Mouse (Mus musculus): ENCODE data around the gene Flg. TPM values are rescaled to one million over a fixed set of nuclear protein-coding genes. Genes with fewer than 3 reads are reported as not detected.

Gene Flg
- total and polyA plus RNA-seq, 2 experiments from 2014 or later, result not detected

DNA sequence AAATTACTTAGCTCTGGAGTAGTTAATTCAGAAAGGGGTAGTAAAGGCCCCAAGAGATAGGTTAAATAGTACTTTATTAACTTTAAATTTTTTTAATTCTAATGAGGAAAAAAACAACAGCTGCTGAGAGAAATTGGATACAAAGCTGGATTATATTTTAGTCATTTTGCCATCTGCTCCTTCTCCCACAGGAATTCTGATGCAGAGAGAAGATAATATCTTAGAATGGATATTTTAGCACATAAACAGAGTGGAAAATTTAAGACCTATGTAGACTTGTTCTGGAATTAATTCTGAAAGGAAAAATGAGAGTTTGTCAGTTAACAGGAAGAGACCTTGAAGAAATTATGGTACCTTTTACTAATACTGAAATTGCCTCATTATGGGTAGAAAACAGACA lies 64.4 kb downstream of the Flg start:
- H3K4me3 ChIP-seq (ENCODE audit: low read depth, low read length), result no peak overlapping the region
- no peak overlapping the region for H3K27ac ChIP-seq (ENCODE audit: low read depth, low read length)
- H3K9me3 ChIP-seq (ENCODE audit: low read length), result no peaks in the 10 kb centered on the region
- no peak for DNase-seq
- H3K4me1 ChIP-seq (ENCODE audit: insufficient read depth), result no peaks in the 10 kb centered on the region
- no peak overlapping the region for H3K9ac ChIP-seq
- no peak for TF ChIP-seq CTCF (IDR thresholded peaks at IDR 0.05; ENCODE audit: low read depth)
- no peak overlapping the region for H3K4me2 ChIP-seq (ENCODE audit: low read depth)
- H3K36me3 ChIP-seq (ENCODE audit: insufficient read depth), result no peaks in the 10 kb centered on the region
- no peak for ATAC-seq
- H3K27me3 ChIP-seq (ENCODE audit: insufficient read depth, low read length), result no peaks in the 10 kb centered on the region

DNA sequence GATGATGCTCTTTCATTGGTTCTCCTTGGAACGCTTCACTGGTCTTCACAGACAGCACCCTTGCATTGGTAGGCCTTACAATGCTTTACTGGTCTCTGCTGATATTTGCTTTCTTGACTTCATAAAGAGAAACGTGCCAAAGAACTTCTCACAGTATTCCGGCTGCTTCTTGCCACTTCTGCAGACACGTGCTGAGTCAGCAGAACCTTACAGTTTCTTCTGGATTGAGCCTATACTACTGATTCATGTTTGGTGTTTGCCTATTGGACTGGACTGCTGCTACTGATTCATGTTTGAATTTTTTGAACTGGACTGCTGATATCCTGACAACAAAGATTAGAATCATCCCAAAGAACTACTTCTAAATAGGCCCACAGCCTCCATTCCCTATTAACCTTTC lies 66.7 kb downstream of the Flg start:
- Histone ChIP-seq H3K36me3 (ENCODE audit: insufficient read depth) (no peaks in the 10 kb centered on the region), H3K27ac (ENCODE audit: low read depth, low read length) (no peak overlapping the region), H3K27me3 (ENCODE audit: insufficient read depth, low read length) (no peaks in the 10 kb centered on the region), H3K9ac (no peak overlapping the region), H3K4me1 (ENCODE audit: insufficient read depth) (no peaks in the 10 kb centered on the region), H3K4me2 (ENCODE audit: low read depth) (no peak overlapping the region), H3K4me3 (ENCODE audit: low read depth, low read length) (no peak overlapping the region), H3K9me3 (ENCODE audit: low read length) (no peaks in the 10 kb centered on the region)
- TF ChIP-seq CTCF (IDR thresholded peaks at IDR 0.05; ENCODE audit: low read depth), result no peak
- 92% methylated on average over 4 of the region's 4 CpGs for WGBS
- no peak for DNase-seq
- no peak for ATAC-seq

Other genes starting within 250 kb of the Flg start
- not detected in 2 replicates for gene Gm4858, start 204.7 kb upstream of the Flg start, total RNA-seq (2014; rRNA removed)
- not detected in 2 replicates for gene Gm4858, start 204.7 kb upstream of the Flg start, polyA plus RNA-seq (2015; fragmentation: Nextera tagmentation; extraction: Ambion mirVana)
- gene Crnn, start 128.7 kb upstream of the Flg start, total RNA-seq (2014; rRNA removed), result not detected in 2 replicates
- gene Crnn, start 128.7 kb upstream of the Flg start, polyA plus RNA-seq (2015; fragmentation: Nextera tagmentation; extraction: Ambion mirVana), result not detected in 2 replicates
- not detected in 2 replicates for gene Flg2, start 76.2 kb upstream of the Flg start, total RNA-seq (2014; rRNA removed)
- gene Flg2, start 76.2 kb upstream of the Flg start, polyA plus RNA-seq (2015; fragmentation: Nextera tagmentation; extraction: Ambion mirVana), result not detected in 2 replicates
- gene Hrnr, start 46.2 kb downstream of the Flg start, total RNA-seq (2014; rRNA removed), result not detected in 2 replicates
- gene Hrnr, start 46.2 kb downstream of the Flg start, polyA plus RNA-seq (2015; fragmentation: Nextera tagmentation; extraction: Ambion mirVana), result not detected in 2 replicates
- gene Rptn, start 120.2 kb downstream of the Flg start, total RNA-seq (2014; rRNA removed), result not detected in 2 replicates
- gene Rptn, start 120.2 kb downstream of the Flg start, polyA plus RNA-seq (2015; fragmentation: Nextera tagmentation; extraction: Ambion mirVana), result not detected in 2 replicates
- gene Tchh, start 168.8 kb downstream of the Flg start, total RNA-seq (2014; rRNA removed), result 0.38 and 0.57 TPM in 2 replicates
- gene Tchh, start 168.8 kb downstream of the Flg start, polyA plus RNA-seq (2015; fragmentation: Nextera tagmentation; extraction: Ambion mirVana), result 0.97 and 1.3 TPM in 2 replicates
- not detected in 2 replicates for gene Tchhl1, start 195.2 kb downstream of the Flg start, total RNA-seq (2014; rRNA removed)
- gene Tchhl1, start 195.2 kb downstream of the Flg start, polyA plus RNA-seq (2015; fragmentation: Nextera tagmentation; extraction: Ambion mirVana), result not detected in 2 replicates
- gene S100a11, start 247.0 kb downstream of the Flg start, total RNA-seq (2014; rRNA removed), result 9.8 and 17.1 TPM in 2 replicates
- 169 and 172 TPM in 2 replicates for gene S100a11, start 247.0 kb downstream of the Flg start, polyA plus RNA-seq (2015; fragmentation: Nextera tagmentation; extraction: Ambion mirVana)